8 mouse cellular contexts compared by ENCODE assay signal in the genomic region with DNA sequence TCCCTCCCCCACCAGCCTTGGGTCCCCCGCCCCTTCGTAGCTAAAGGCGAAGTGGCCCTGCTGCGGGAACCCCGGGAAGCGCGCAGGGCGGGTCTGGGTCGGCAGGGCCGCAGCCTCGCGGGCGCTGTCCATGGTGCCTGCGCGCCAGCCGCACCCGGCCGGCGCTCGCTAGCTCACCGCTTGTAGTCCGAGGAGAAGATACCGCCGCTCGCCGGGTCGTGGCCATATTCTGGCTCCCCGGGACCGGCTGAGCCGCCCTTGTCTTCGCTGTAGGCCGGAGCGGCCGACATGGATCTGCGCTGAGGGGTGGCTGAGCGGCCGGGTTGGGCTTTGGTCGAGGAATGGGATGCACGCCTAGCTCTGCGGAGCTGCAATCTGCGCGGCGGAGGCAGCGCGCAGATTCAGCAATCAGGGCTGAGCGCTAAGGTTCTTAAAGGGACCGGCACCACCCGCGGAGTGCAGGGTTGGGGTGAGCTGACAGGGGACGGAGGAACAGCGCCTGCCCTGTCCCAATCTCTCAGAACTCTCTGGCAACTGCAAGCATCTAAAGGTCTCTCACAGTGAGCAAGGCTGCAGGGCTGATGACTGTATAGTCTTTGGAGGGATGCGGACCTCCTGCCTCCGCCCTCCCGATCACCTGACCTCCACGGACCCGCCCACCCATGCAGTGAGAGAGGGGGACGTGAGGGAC. TPM values are rescaled to one million over a fixed set of nuclear protein-coding genes. Genes with fewer than 3 reads are reported as not detected.
DNase-seq lines count a peak whose midpoint lies in the region; ATAC-seq and TF ChIP-seq lines count a peak whose summit lies in the region.

Gene Ap3b2 (minus strand): TSS at position 595 of the 691 bp plus-strand sequence.

- no peak within 1 kb of the TSS for H3K27ac ChIP-seq in heart, embryonic 13.5 days (replicated peaks)
- no peak within 1 kb of the TSS for H3K27ac ChIP-seq in liver, adult 2 months (replicated peaks; ENCODE audit: insufficient read depth, low read depth, low read length)
- peak within 1 kb of the TSS; percentile 97 for H3K27ac ChIP-seq in midbrain, postnatal 0 days (ENCODE audit: low read depth, low read length)
- no peak within 1 kb of the TSS for H3K27ac ChIP-seq in stomach, embryonic 15.5 days

- H3K9me3 ChIP-seq in heart, embryonic 13.5 days, result no peaks in the 10 kb centered on the region
- no peaks in the 10 kb centered on the region for H3K9me3 ChIP-seq in midbrain, postnatal 0 days (ENCODE audit: low read length)
- no peaks in the 10 kb centered on the region for H3K9me3 ChIP-seq in stomach, embryonic 15.5 days

- peak within 1 kb of the TSS; percentile 33; the same call in 1 of the 2 replicates for H3K9ac ChIP-seq in heart, embryonic 13.5 days
- H3K9ac ChIP-seq in liver, adult 2 months (ENCODE audit: low read depth, low read length), result no peak within 1 kb of the TSS
- H3K9ac ChIP-seq in midbrain, postnatal 0 days (replicated peaks; ENCODE audit: low read length, poor library complexity, severe bottlenecking), result peak within 1 kb of the TSS; percentile 94
- no peak within 1 kb of the TSS for H3K9ac ChIP-seq in stomach, embryonic 15.5 days

- no peak for ATAC-seq in heart, embryonic 13.5 days (ENCODE audit: extremely low read depth, insufficient number of reproducible peaks, low FRiP score, low TSS enrichment)
- peak; percentile 91 for ATAC-seq in midbrain, postnatal 0 days (ENCODE audit: low FRiP score)
- ATAC-seq in stomach, embryonic 15.5 days (ENCODE audit: insufficient read depth, low FRiP score, low read depth), result peak; percentile 63; the same call in 1 of the 2 replicates

- H3K4me3 ChIP-seq in heart, embryonic 13.5 days, result peak within 1 kb of the TSS; percentile 67
- peak within 1 kb of the TSS; percentile 60; the same call in 1 of the 2 replicates for H3K4me3 ChIP-seq in liver, adult 2 months (ENCODE audit: insufficient read depth, low read depth, low read length)
- peak within 1 kb of the TSS; percentile 78 for H3K4me3 ChIP-seq in midbrain, postnatal 0 days (ENCODE audit: low read depth, low read length)
- H3K4me3 ChIP-seq in stomach, embryonic 15.5 days (replicated peaks), result peak within 1 kb of the TSS; percentile 53

- H3K27me3 ChIP-seq in heart, embryonic 13.5 days (replicated peaks), result peaks cover 84% of the 10 kb centered on the region
- peaks cover 7% of the 10 kb centered on the region for H3K27me3 ChIP-seq in liver, adult 2 months (ENCODE audit: control insufficient read depth, insufficient read depth, low read length)
- H3K27me3 ChIP-seq in midbrain, postnatal 0 days (ENCODE audit: insufficient read depth, low read length), result no peaks in the 10 kb centered on the region
- H3K27me3 ChIP-seq in stomach, embryonic 15.5 days (replicated peaks), result peaks cover 30% of the 10 kb centered on the region

- no peaks in the 10 kb centered on the region for H3K36me3 ChIP-seq in heart, embryonic 13.5 days
- no peaks in the 10 kb centered on the region for H3K36me3 ChIP-seq in liver, adult 2 months (ENCODE audit: control insufficient read depth, insufficient read depth, low read length)
- H3K36me3 ChIP-seq in midbrain, postnatal 0 days (ENCODE audit: insufficient read depth, low read length), result no peaks in the 10 kb centered on the region
- no peaks in the 10 kb centered on the region for H3K36me3 ChIP-seq in stomach, embryonic 15.5 days

- peaks cover 13% of the 10 kb centered on the region for H3K4me1 ChIP-seq in heart, embryonic 13.5 days
- no peaks in the 10 kb centered on the region for H3K4me1 ChIP-seq in liver, adult 2 months (ENCODE audit: control insufficient read depth, insufficient read depth, low read length)
- peaks cover 3% of the 10 kb centered on the region; the same call in 1 of the 2 replicates for H3K4me1 ChIP-seq in midbrain, postnatal 0 days (ENCODE audit: insufficient read depth, low read length)
- peaks cover 6% of the 10 kb centered on the region; the same call in 1 of the 2 replicates for H3K4me1 ChIP-seq in stomach, embryonic 15.5 days

- WGBS in heart, embryonic 13.5 days, result under 1% methylated on average over 57 of the region's 57 CpGs
- 2% methylated on average over 57 of the region's 57 CpGs for WGBS in liver, adult 2 months
- under 1% methylated on average over 51 of the region's 57 CpGs for WGBS in midbrain, postnatal 0 days
- WGBS in stomach, embryonic 15.5 days, result under 1% methylated on average over 50 of the region's 57 CpGs

- no peak for TF ChIP-seq POLR2A in liver, adult 2 months (IDR thresholded peaks at IDR 0.05; ENCODE audit: extremely low read depth, insufficient read depth, low read length)

- DNase-seq in urinary bladder, adult 18-20 months (ENCODE audit: low spot score in 2 of 2), result peak; percentile 29 to 60
- DNase-seq in urinary bladder, postnatal 10 days (ENCODE audit: low spot score), result no peak
- DNase-seq in fibroblast of lung, adult 2 months (ENCODE audit: low read depth), result peak; percentile 17
- DNase-seq in kidney, postnatal 10 days, result peak; percentile 84
- peak; percentile 5 for DNase-seq in liver, adult 2 months (ENCODE audit: extremely low read depth, low read depth, low spot score)
- DNase-seq in midbrain, postnatal 0 days (ENCODE audit: low spot score), result peak; percentile 84

- H3K79me2 ChIP-seq in liver, adult 2 months (ENCODE audit: control insufficient read depth, insufficient read depth, low read length), result no peaks in the 10 kb centered on the region

- no peak for TF ChIP-seq CTCF in liver, adult 2 months (IDR thresholded peaks at IDR 0.05; ENCODE audit: low read depth, low read length)
- no peak for TF ChIP-seq CTCF in midbrain, postnatal 0 days (IDR thresholded peaks at IDR 0.05)

- H3K4me2 ChIP-seq in heart, embryonic 13.5 days, result peak within 1 kb of the TSS; percentile 90
- peak within 1 kb of the TSS; percentile 55 for H3K4me2 ChIP-seq in midbrain, postnatal 0 days (ENCODE audit: low read depth, low read length, poor library complexity, severe bottlenecking)
- H3K4me2 ChIP-seq in stomach, embryonic 15.5 days, result peak within 1 kb of the TSS; percentile 95

RNA-seq across cellular contexts. Expression of gene Ap3b2, which starts in this region (rescaled TPM):
- polyA plus RNA-seq in heart, embryonic 13.5 days (2015; fragmentation: Nextera tagmentation; extraction: Ambion mirVana), result 3.7 and 4.1 TPM in 2 replicates
- 0.07 TPM in 1 of 2 replicates, not detected in the other for total RNA-seq in liver, adult 2 months (2014; rRNA removed)
- not detected in 2 replicates for polyA plus RNA-seq in liver, adult 2 months (2012; rRNA removed)
- 192 and 206 TPM in 2 replicates for total RNA-seq in midbrain, postnatal 0 days (2014; rRNA removed)
- 115 and 124 TPM in 2 replicates for polyA plus RNA-seq in midbrain, postnatal 0 days (2015; fragmentation: Nextera tagmentation; extraction: Ambion mirVana)
- 4.6 and 6.2 TPM in 2 replicates for polyA plus RNA-seq in stomach, embryonic 15.5 days (2015; fragmentation: Nextera tagmentation; extraction: Ambion mirVana)

Comparison
In these comparisons a context has a peak if more than half of its experiments do, and no peak if none do; other contexts are left out.
1. RNA of gene Ap3b2 (total RNA-seq): 192 to 206 TPM in midbrain, postnatal 0 days; 0.07 TPM in liver, adult 2 months; every median in the first group is over 100 times any median in the second.
2. RNA of gene Ap3b2 (polyA plus RNA-seq): 115 to 124 TPM in midbrain, postnatal 0 days; 4.6 to 6.2 TPM in stomach, embryonic 15.5 days, 3.7 to 4.1 TPM in heart, embryonic 13.5 days and not detected in liver, adult 2 months; every median in the first group is over 10 times any median in the second.
3. Peak in DNase-seq and H3K4me3 ChIP-seq in liver, adult 2 months; RNA of the gene not detected or under 1 TPM.
4. H3K9ac ChIP-seq: peak in heart, embryonic 13.5 days (single experiment) and midbrain, postnatal 0 days (single experiment); none in liver, adult 2 months (single experiment) and stomach, embryonic 15.5 days (single experiment).
5. Peak in every context shown above with its lines, with median percentiles within 50 percentile points of each other: H3K4me2 ChIP-seq and H3K4me3 ChIP-seq.